Mouse (Mus musculus) testis, adult 2 months (tissue): ENCODE results near the gene Tmem199.

ENCODE experiments used
- CTCF ChIP-seq: fragments of 200-500 bp; IDR thresholded peaks from 2 replicates; pipeline ENCODE4 v1.5.1; 2012; ENCODE audit warnings: low read depth, mild to moderate bottlenecking, inconsistent platforms, low read length, moderate library complexity; ENCODE audit not compliant: control insufficient read depth, insufficient read depth, insufficient replicate concordance
- POLR2A ChIP-seq: fragments of 200-500 bp; IDR thresholded peaks from 2 replicates; pipeline ENCODE4 v1.6.1; 2012; ENCODE audit warnings: low read depth, mild to moderate bottlenecking, inconsistent platforms, low read length, moderate library complexity; ENCODE audit not compliant: control insufficient read depth

GRCm38 (mm10) chr11:78549491-78549987 is 37.6 kb upstream of the Tmem199 start:
- TF ChIP-seq CTCF (no peak), POLR2A (no peak)
